Mouse (Mus musculus) kidney, postnatal 0 days (tissue): ENCODE measurements around the gene Retreg3. TPM values are rescaled to one million over a fixed set of nuclear protein-coding genes. Genes with fewer than 3 reads are reported as not detected.

ENCODE experiments used
- ATAC-seq: fragments of 200-750 bp; cut with Nextera tagmentation; replicated peaks from 2 replicates; pipeline ENCODE4 v1.8.0; 2017; ENCODE audit warnings: low read depth, moderate number of reproducible peaks, moderate TSS enrichment, moderate library complexity; ENCODE audit not compliant: low FRiP score
- DNase-seq: peaks from one replicate; pipeline ENCODE4 v3.0.0-alpha.2; 2016; ENCODE audit warnings: low spot score
- H3K27ac ChIP-seq: fragments of 300-500 bp; sonication (generic); 2 replicates; pipeline ENCODE4 v1.5.1; 2014; ENCODE audit warnings: mild to moderate bottlenecking
- H3K27me3 ChIP-seq: fragments of 300-500 bp; sonication (generic); 2 replicates; pipeline ENCODE4 v1.6.1; 2014; ENCODE audit warnings: low read length, mixed read lengths; ENCODE audit not compliant: insufficient read depth
- H3K36me3 ChIP-seq: fragments of 300-500 bp; sonication (generic); 2 replicates; pipeline ENCODE4 v1.6.1; 2014; ENCODE audit warnings: low read length, mixed read lengths; ENCODE audit not compliant: insufficient read depth
- H3K4me1 ChIP-seq: fragments of 300-500 bp; sonication (generic); replicated peaks from 2 replicates; pipeline ENCODE4 v1.6.1; 2014; ENCODE audit warnings: antibody characterized with exemption, low read length, mixed read lengths; ENCODE audit not compliant: insufficient read depth
- H3K4me2 ChIP-seq: fragments of 300-500 bp; sonication (generic); 2 replicates; pipeline ENCODE4 v1.6.1; 2014; ENCODE audit warnings: mild to moderate bottlenecking, low read length, moderate library complexity, mixed read lengths
- H3K4me3 ChIP-seq: fragments of 300-500 bp; sonication (generic); replicated peaks from 2 replicates; pipeline ENCODE4 v1.5.1; 2014; ENCODE audit warnings: low read depth, low read length
- H3K9ac ChIP-seq: fragments of 300-500 bp; sonication (generic); 2 replicates; pipeline ENCODE4 v1.6.1; 2014; ENCODE audit warnings: low read depth, low read length
- H3K9me3 ChIP-seq: fragments of 300-500 bp; sonication (generic); replicated peaks from 2 replicates; pipeline ENCODE4 v1.6.1; 2016; ENCODE audit warnings: low read length, inconsistent platforms, mixed read lengths
- CTCF ChIP-seq: IDR thresholded peaks from 2 replicates; pipeline ENCODE4 v1.5.1; 2016; ENCODE audit warnings: antibody characterized with exemption, low read depth, mild to moderate bottlenecking, moderate library complexity
- WGBS: fragments of 180-500 bp; shearing (Covaris S2); extraction: QIAGEN DNeasy Blood & Tissue Kit; methylation state at CpG from one replicate; pipeline ENCODE4 v1.1.7; 2014; 5-methylcytosine and 5-hydroxymethylcytosine counted together
- polyA plus RNA-seq: library from polyadenylated mRNA; unstranded; fragments of >200 nt; fragmentation: Nextera tagmentation; extraction: Ambion mirVana; gene quantifications from 2 replicates; pipeline ENCODE4 v1.2.1, GENCODE M21; 2015

The Retreg3 gene
- polyA plus RNA-seq, 1 experiment from 2014 or later, result 23.7 TPM

DNA sequence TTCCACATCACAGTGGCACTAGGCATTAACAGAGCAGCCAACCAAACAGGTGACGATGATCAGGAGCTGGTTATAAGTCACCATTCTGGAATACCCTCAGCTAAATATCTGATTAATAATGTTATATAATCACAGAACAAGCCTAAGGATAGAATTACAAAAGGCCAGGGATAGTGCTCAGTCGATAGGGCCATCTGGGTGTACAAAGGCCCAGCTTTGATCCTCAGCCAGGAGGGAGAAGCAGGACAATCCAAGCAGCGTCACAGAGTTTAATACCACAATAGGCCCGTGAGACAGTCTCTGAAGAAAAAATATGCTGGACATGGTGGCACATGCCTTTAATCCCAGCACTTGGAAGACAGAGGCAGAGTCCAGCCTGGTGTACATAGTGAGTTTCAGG lies 10.3 kb downstream of the Retreg3 start:
- Histone ChIP-seq H3K4me2 (no peak overlapping the region), H3K4me3 (no peak overlapping the region), H3K9me3 (no peaks in the 10 kb centered on the region), H3K27me3 (no peaks in the 10 kb centered on the region), H3K9ac (no peak overlapping the region), H3K27ac (no peak overlapping the region), H3K36me3 (peaks cover 5% of the 10 kb centered on the region), H3K4me1 (no peaks in the 10 kb centered on the region)
- DNase-seq (no peak), ATAC-seq (no peak)
- TF ChIP-seq CTCF, result no peak
- 77% methylated on average over 4 of the region's 4 CpGs for WGBS

- TF ChIP-seq CTCF, result no peak
- Histone ChIP-seq H3K4me1 (no peaks in the 10 kb centered on the region), H3K36me3 (peaks cover 55% of the 10 kb centered on the region), H3K4me3 (no peak overlapping the region), H3K27me3 (no peaks in the 10 kb centered on the region), H3K9me3 (no peaks in the 10 kb centered on the region), H3K4me2 (no peak overlapping the region), H3K9ac (no peak overlapping the region), H3K27ac (no peak overlapping the region)
- ATAC-seq (no peak), DNase-seq (no peak)
- WGBS, result 92% methylated on average over 5 of the region's 5 CpGs
Measured at GRCm38 (mm10) chr11:101103011-101103410, 16.7 kb downstream of the Retreg3 start.

DNA sequence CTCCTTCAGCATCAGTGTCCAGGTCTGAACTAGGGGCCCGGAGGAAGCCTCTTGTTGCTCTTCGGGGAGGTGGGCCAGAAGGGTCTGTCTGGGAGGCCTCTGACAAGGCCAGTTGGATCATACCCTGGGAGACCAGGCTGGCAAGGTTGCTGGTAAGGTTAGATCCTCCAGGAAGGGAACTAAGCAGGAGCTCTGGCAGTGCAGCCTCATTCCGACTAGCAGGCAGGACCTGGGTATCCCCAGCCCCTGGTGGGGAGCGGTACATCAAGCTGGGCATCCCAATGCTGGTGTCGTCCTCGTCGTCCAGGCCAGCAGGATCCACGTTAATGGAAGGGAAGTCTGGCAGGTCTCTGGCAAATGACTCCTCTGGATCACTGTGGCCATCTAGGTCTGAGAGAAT lies 21.5 kb downstream of the Retreg3 start:
- no peak for TF ChIP-seq CTCF
- peaks cover 59% of the 10 kb centered on the region for H3K36me3 ChIP-seq
- H3K4me3 ChIP-seq, result no peak overlapping the region
- H3K27me3 ChIP-seq, result no peaks in the 10 kb centered on the region
- H3K9me3 ChIP-seq, result no peaks in the 10 kb centered on the region
- H3K4me1 ChIP-seq, result no peaks in the 10 kb centered on the region; the same call in 1 of the 2 replicates
- ATAC-seq, result no peak
- H3K27ac ChIP-seq, result no peak overlapping the region
- DNase-seq, result no peak
- H3K4me2 ChIP-seq, result no peak overlapping the region
- H3K9ac ChIP-seq, result no peak overlapping the region
- 75% methylated on average over 8 of the region's 8 CpGs for WGBS

DNA sequence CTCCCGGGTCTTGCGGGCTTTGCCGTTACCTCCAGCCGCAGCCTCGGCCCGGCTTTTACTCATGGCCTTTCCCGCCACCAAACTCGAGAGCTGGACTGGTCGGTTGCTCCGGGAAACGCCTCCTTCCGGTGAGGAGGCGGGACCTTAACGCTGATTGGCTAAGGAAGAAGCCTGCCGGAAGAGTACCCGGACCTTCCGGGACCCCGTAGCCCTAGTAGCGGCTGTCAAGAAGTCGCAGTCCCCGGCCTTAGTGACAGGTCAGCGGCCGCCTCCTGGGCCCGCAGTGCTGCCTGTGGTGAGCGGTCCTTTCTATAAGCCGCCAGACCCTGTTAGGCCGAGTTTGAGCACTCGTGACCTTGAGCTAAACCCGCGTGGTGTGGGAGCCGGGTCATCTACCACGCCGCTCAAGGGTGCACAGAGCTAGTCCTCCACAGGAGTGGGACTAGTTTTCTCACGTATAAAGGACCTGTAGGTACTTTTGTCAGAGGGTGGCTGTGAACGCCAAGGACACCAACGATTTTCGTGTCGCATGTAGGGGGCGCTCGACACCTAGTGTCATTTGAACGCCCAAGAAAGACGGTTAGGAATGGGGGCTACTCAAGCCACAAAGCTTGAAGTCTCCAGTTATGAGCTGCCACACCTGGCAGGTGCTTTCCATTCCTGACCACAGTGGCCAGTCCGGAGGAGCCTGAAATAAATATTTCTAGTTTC lies 24.2 kb downstream of the Retreg3 start, which contains the start of gene Psmc3ip:
Gene Psmc3ip (minus strand): TSS at position 123 of the 711 bp plus-strand sequence.
- WGBS, result under 1% methylated on average over 43 of the region's 43 CpGs
- H3K36me3 ChIP-seq, result peaks cover 62% of the 10 kb centered on the region
- TF ChIP-seq CTCF, result peak; percentile 75
- DNase-seq, result peak; percentile 96
- H3K4me2 ChIP-seq, result peak within 1 kb of the TSS; percentile 84
- no peaks in the 10 kb centered on the region; the same call in 1 of the 2 replicates for H3K4me1 ChIP-seq
- peak within 1 kb of the TSS; percentile 96 for H3K27ac ChIP-seq
- H3K27me3 ChIP-seq, result no peaks in the 10 kb centered on the region
- no peaks in the 10 kb centered on the region for H3K9me3 ChIP-seq
- peak within 1 kb of the TSS; percentile 69 for H3K9ac ChIP-seq
- H3K4me3 ChIP-seq, result peak within 1 kb of the TSS; percentile 62
- ATAC-seq, result peak; percentile 93

- Histone ChIP-seq H3K4me2 (peak overlapping the region; percentile 84), H3K4me1 (no peaks in the 10 kb centered on the region; the same call in 1 of the 2 replicates), H3K27ac (peak overlapping the region; percentile 96), H3K4me3 (peak overlapping the region; percentile 62), H3K36me3 (peaks cover 63% of the 10 kb centered on the region), H3K27me3 (no peaks in the 10 kb centered on the region), H3K9ac (peak overlapping the region; percentile 69), H3K9me3 (no peaks in the 10 kb centered on the region)
- ATAC-seq (no peak; the same call in 1 of the 2 replicates), DNase-seq (no peak)
- no peak for TF ChIP-seq CTCF
- WGBS, result 1% methylated on average over 18 of the region's 18 CpGs
Measured at GRCm38 (mm10) chr11:101094930-101095313, 24.8 kb downstream of the Retreg3 start.

DNA sequence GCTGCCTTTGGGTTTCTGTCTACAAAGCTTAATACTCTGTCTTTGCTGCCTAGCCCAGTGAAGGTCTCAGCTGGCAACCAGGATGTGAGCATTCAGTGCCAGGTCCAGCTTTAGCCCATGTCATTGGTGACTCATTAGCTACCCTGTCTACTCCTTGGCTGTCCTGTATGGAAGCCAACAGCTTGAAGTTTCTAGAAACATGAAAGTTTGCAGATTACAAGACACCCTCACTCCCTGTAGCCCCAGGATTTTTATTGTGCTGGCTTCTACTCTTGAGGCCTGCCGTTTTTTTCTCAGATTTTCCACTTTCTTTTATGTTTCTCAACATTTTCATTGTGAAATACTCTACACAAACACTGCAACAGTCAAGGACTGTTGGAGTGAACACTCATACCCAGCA lies 29.8 kb downstream of the Retreg3 start:
- peaks cover 13% of the 10 kb centered on the region for H3K4me1 ChIP-seq
- no peaks in the 10 kb centered on the region for H3K9me3 ChIP-seq
- no peak for TF ChIP-seq CTCF
- WGBS, result 88% methylated on average over 1 of the region's 1 CpGs
- DNase-seq (no peak), ATAC-seq (no peak)
- no peak overlapping the region for H3K4me2 ChIP-seq
- peaks cover 42% of the 10 kb centered on the region for H3K36me3 ChIP-seq
- no peaks in the 10 kb centered on the region for H3K27me3 ChIP-seq
- no peak overlapping the region for H3K9ac ChIP-seq
- H3K27ac ChIP-seq, result no peak overlapping the region
- H3K4me3 ChIP-seq, result no peak overlapping the region
